Mouse (Mus musculus): ENCODE measurements around the gene Traf7. TPM values are rescaled to one million over a fixed set of nuclear protein-coding genes. Genes with fewer than 3 reads are reported as not detected.
A peak's percentile ranks its signal among the peaks of the same experiment; 100 is the strongest.

Gene Traf7
- total RNA-seq, 2 experiments from 2014 or later = 80.8 to 86.3 TPM

GRCm38 (mm10) chr17:24548435-24548834, 20.7 kb upstream of the Traf7 start:
- no peak for DNase-seq (ENCODE audit: low spot score in 2 of 2)

- no peak for DNase-seq (ENCODE audit: low spot score in 2 of 2)
Observed at GRCm38 (mm10) chr17:24546234-24546633, 18.5 kb upstream of the Traf7 start.

- no peak for DNase-seq (ENCODE audit: low spot score in 2 of 2)
Observed at GRCm38 (mm10) chr17:24545247-24545646, 17.5 kb upstream of the Traf7 start.

- no peak for DNase-seq (ENCODE audit: low spot score in 2 of 2)
Observed at GRCm38 (mm10) chr17:24544613-24545012, 16.9 kb upstream of the Traf7 start.

GRCm38 (mm10) chr17:24540375-24540774, 12.6 kb upstream of the Traf7 start:
- DNase-seq (ENCODE audit: low spot score in 2 of 2) = no peak

- no peak for DNase-seq (ENCODE audit: low spot score in 2 of 2)
Observed at GRCm38 (mm10) chr17:24538950-24539349, 11.2 kb upstream of the Traf7 start.

GRCm38 (mm10) chr17:24537536-24537935, 9.8 kb upstream of the Traf7 start:
- no peak for DNase-seq (ENCODE audit: low spot score in 2 of 2)

GRCm38 (mm10) chr17:24535300-24535699, 7.6 kb upstream of the Traf7 start:
- no peak for DNase-seq (ENCODE audit: low spot score in 2 of 2)

GRCm38 (mm10) chr17:24534160-24534718, 6.5 kb upstream of the Traf7 start, which contains the start of gene Rab26:
Rab26 (minus strand) TSS chr17:24534210.
- DNase-seq (ENCODE audit: low spot score in 2 of 2) = no peak

GRCm38 (mm10) chr17:24533099-24533992, 5.6 kb upstream of the Traf7 start:
- peak; percentile 64 to 81 for DNase-seq (ENCODE audit: low spot score in 2 of 2)

- no peak for DNase-seq (ENCODE audit: low spot score in 2 of 2)
Observed at GRCm38 (mm10) chr17:24532045-24532444, 4.3 kb upstream of the Traf7 start.

- no peak for DNase-seq (ENCODE audit: low spot score in 2 of 2)
Observed at GRCm38 (mm10) chr17:24531064-24531463, 3.3 kb upstream of the Traf7 start.

- no peak for DNase-seq (ENCODE audit: low spot score in 2 of 2)
Observed at GRCm38 (mm10) chr17:24530361-24531050, 2.8 kb upstream of the Traf7 start.

GRCm38 (mm10) chr17:24529883-24530282, 2.1 kb upstream of the Traf7 start:
- no peak for DNase-seq (ENCODE audit: low spot score in 2 of 2)

- peak in 1 of 2 experiments; percentile 62 for DNase-seq (ENCODE audit: low spot score in 2 of 2)
Observed at GRCm38 (mm10) chr17:24529007-24529451, 1.3 kb upstream of the Traf7 start.

GRCm38 (mm10) chr17:24528560-24528918, 801 bp upstream of the Traf7 start:
- no peak for DNase-seq (ENCODE audit: low spot score in 2 of 2)

- DNase-seq (ENCODE audit: low spot score in 2 of 2) = no peak
Observed at GRCm38 (mm10) chr17:24527315-24527714, 423 bp downstream of the Traf7 start.

GRCm38 (mm10) chr17:24524734-24525133, 3.0 kb downstream of the Traf7 start:
- DNase-seq (ENCODE audit: low spot score in 2 of 2) = no peak

- no peak for DNase-seq (ENCODE audit: low spot score in 2 of 2)
Observed at GRCm38 (mm10) chr17:24520450-24520849, 7.3 kb downstream of the Traf7 start.

- DNase-seq (ENCODE audit: low spot score in 2 of 2) = no peak
Observed at GRCm38 (mm10) chr17:24514270-24515257, 13.2 kb downstream of the Traf7 start.

GRCm38 (mm10) chr17:24513609-24514008, 14.1 kb downstream of the Traf7 start:
- DNase-seq (ENCODE audit: low spot score in 2 of 2) = no peak

Data from gastrocnemius, postnatal 4 days (tissue).